Mouse (Mus musculus) hindbrain, embryonic 14.5 days (tissue): Measurements from ENCODE around the gene C1rl. TPM values are rescaled to one million over a fixed set of nuclear protein-coding genes. Genes with fewer than 3 reads are reported as not detected.
"Not testable (repeated sequence)": the region's sequence is repeated elsewhere in the genome, so short reads cannot be mapped to it uniquely, and the experiment has no call there.

ENCODE experiments used
- ATAC-seq: fragments of 200-750 bp; cut with Nextera tagmentation; 2 replicates; pipeline ENCODE4 v1.8.0; 2017; ENCODE audit warnings: moderate number of reproducible peaks, mild to moderate bottlenecking, moderate TSS enrichment, moderate library complexity; ENCODE audit not compliant: low FRiP score
- DNase-seq: peaks from one replicate; pipeline ENCODE4 v3.0.0-alpha.2; 2015; ENCODE audit warnings: low spot score
- H3K27ac ChIP-seq: fragments of 300-500 bp; sonication (generic); 2 replicates; pipeline ENCODE4 v1.5.1; 2014; ENCODE audit warnings: mild to moderate bottlenecking, moderate library complexity
- H3K27me3 ChIP-seq: fragments of 300-500 bp; sonication (generic); 2 replicates; pipeline ENCODE4 v1.6.1; 2014; ENCODE audit warnings: mild to moderate bottlenecking, low read length, mixed read lengths; ENCODE audit not compliant: control insufficient read depth, insufficient read depth
- H3K36me3 ChIP-seq: fragments of 300-500 bp; sonication (generic); replicated peaks from 2 replicates; pipeline ENCODE4 v1.6.1; 2014; ENCODE audit not compliant: control insufficient read depth, insufficient read depth
- H3K4me1 ChIP-seq: fragments of 300-500 bp; sonication (generic); replicated peaks from 2 replicates; pipeline ENCODE4 v1.6.1; 2014; ENCODE audit warnings: antibody characterized with exemption, low read length, mixed read lengths; ENCODE audit not compliant: control insufficient read depth, insufficient read depth
- H3K4me2 ChIP-seq: fragments of 300-500 bp; sonication (generic); replicated peaks from 2 replicates; pipeline ENCODE4 v1.6.1; 2014; ENCODE audit warnings: mild to moderate bottlenecking, moderate library complexity
- H3K4me3 ChIP-seq: fragments of 300-500 bp; sonication (generic); replicated peaks from 2 replicates; pipeline ENCODE4 v1.5.1; 2014; ENCODE audit warnings: mild to moderate bottlenecking, low read length
- H3K9ac ChIP-seq: fragments of 300-500 bp; sonication (generic); 2 replicates; pipeline ENCODE4 v1.6.1; 2014
- H3K9me3 ChIP-seq: fragments of 300-500 bp; sonication (generic); 2 replicates; pipeline ENCODE4 v1.6.1; 2016; ENCODE audit warnings: low read length; ENCODE audit not compliant: control insufficient read depth
- WGBS: fragments of 180-500 bp; shearing (Covaris S2); extraction: QIAGEN DNeasy Blood & Tissue Kit; methylation state at CpG from one replicate; pipeline ENCODE4 v1.1.7; 2014; 5-methylcytosine and 5-hydroxymethylcytosine counted together
- polyA plus RNA-seq: library from polyadenylated mRNA; unstranded; fragments of >200 nt; fragmentation: Nextera tagmentation; extraction: Ambion mirVana; gene quantifications from 2 replicates; pipeline ENCODE4 v1.2.1, GENCODE M21; 2014

Gene C1rl
- polyA plus RNA-seq, 1 experiment from 2014 or later = 0.31 TPM

DNA sequence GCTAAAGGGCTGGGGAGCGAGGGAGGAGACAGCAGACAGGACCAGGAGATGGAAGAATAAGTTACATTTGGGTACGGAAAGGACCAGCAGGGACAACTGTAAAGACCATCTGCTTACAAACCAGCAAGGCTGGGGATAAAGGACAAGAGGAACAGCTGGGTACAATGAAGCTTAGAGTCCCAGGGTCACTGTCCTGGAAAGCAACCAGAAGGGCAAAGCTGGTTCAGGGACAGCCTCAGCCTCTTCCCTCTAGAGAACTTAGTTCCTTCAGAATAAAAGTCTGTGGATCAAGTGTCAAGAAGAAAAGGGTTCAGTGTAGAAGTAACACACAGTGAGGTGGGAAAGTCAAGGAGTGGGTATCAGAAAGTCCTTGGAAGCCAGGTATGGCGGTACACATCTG, 21.8 kb upstream of the C1rl start:
- Histone ChIP-seq H3K4me2 (no peak overlapping the region), H3K9me3 (no peaks in the 10 kb centered on the region), H3K4me1 (no peaks in the 10 kb centered on the region), H3K27me3 (no peaks in the 10 kb centered on the region), H3K9ac (no peak overlapping the region), H3K36me3 (no peaks in the 10 kb centered on the region), H3K4me3 (no peak overlapping the region), H3K27ac (no peak overlapping the region)
- ATAC-seq (no peak), DNase-seq (no peak)
- 92% methylated on average over 3 of the region's 3 CpGs for WGBS

DNA sequence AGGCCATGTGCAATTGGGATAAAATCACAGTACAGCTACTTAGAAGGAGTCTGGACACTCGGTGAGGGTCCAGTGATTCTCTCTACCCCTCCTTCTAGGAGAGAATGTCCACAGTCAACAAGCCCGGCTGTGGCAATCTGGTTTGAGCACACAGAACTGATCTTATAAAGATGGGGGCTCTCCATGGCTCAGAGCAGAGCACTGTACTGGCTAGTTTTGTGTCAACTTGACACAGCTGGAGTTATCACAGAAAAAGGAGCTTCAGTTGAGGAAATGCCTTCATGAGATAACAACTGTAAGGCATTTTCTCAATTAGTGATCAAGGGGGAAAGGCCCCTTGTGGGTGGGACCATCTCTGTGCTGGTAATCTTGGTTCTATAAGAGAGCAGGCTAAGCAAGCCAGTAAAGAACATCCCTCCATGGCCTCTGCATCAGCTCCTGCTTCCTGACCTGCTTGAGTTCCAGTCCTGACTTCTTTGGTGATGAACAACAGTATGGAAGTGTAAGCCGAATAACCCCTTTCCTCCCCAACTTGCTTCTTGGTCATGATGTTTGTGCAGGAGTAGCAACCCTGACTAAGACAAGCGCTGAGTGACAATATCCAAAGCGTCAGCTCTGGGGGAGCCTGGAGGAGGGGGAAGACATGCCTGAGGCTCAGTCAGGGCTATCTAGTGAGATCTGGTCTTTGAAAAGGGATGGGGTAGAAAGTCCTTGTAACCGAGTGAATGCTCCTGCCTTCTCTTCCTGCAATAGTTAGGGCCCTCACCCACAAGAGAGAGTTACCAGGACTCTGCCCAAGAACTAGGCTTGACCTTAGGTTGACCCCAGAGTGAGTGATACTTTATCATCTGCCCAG, 20.9 kb upstream of the C1rl start:
- H3K27ac ChIP-seq, H3K4me1 ChIP-seq, H3K27me3 ChIP-seq, H3K9ac ChIP-seq, DNase-seq, H3K36me3 ChIP-seq, ATAC-seq, H3K4me3 ChIP-seq, H3K9me3 ChIP-seq, H3K4me2 ChIP-seq: not testable (repeated sequence)
- WGBS = 86% methylated on average over 6 of the region's 6 CpGs

DNA sequence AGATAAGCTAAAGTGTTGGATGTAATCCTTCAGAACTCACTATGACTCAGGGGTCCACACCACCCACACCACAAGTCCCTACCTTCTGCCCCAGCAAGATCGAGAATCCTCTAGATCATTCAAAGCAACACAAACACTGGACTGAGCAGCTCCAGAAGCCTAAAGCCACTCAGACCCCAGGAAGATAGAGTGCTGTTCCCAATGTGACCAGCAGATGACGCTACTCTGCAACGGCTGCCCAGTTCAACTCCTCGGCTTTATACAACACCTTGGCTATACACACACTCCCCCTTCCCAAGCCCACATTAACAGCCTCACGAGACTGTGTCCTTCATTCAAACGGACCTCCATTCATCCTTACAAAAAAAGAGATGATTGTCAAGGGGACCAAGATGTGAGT, 20.1 kb upstream of the C1rl start:
- 34% methylated on average over 6 of the region's 6 CpGs for WGBS
- Histone ChIP-seq H3K4me1 (no peaks in the 10 kb centered on the region), H3K36me3 (no peaks in the 10 kb centered on the region), H3K27ac (no peak overlapping the region), H3K9ac (no peak overlapping the region), H3K4me2 (no peak overlapping the region), H3K27me3 (no peaks in the 10 kb centered on the region), H3K9me3 (no peaks in the 10 kb centered on the region), H3K4me3 (no peak overlapping the region)
- DNase-seq (no peak), ATAC-seq (no peak)

DNA sequence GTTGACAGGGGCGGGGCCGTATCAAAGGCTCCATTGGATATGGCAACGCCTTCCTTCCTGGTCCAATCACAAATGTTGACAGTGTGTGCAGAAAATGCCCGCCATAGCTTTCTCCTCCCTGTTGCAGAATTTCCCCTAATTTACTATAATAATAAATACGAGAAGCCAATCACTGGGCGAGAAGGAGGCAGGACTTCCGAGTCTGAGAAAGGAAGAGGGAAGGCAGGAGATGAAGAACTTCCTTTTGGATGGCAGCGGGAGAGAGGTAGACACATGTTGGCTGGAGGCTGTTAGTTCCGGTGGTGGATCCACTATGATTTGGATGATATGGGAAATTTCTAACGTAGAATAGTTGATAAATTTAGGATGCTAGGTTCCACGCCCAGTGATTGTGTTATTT, 18.3 kb upstream of the C1rl start:
- Histone ChIP-seq H3K9me3 (no peaks in the 10 kb centered on the region), H3K27ac (no peak overlapping the region), H3K4me1 (no peaks in the 10 kb centered on the region), H3K4me3 (no peak overlapping the region), H3K36me3 (no peaks in the 10 kb centered on the region), H3K9ac (no peak overlapping the region), H3K4me2 (no peak overlapping the region), H3K27me3 (no peaks in the 10 kb centered on the region)
- DNase-seq = no peak
- 88% methylated on average over 11 of the region's 11 CpGs for WGBS
- ATAC-seq = no peak

DNA sequence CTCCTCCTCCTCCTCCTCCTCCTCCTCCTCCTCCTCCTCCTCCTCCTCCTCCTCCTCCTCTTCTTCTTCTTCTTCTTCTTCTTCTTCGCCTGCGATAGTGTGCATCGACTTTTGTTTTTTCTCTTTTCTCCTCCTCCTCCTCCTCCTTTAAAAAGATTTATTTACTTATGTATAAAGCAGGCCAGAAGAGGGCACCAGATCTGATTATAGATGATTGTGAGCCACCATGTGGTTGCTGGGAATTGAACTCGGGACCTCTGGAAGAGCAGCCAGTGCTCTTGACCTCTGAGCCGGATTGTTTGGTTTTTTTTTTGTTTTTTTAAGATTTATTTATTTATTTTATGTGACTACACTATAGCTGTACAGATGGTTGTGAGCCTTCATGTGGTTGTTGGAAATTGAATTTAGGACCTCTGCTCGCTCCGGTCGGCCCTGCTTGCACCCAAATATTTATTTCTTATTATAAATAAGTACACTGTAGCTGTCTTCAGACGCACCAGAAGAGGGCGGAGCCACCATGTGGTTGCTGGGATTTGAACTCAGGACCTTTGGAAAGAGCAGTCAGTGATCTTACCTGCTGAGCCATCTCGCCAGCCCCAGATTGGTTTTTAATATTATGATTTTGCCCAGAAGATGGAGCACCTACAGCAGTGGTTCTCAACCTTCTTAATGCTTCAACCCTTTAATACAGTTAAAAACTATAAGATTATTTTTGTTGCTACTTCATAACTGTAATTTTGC, 17.4 kb upstream of the C1rl start:
- 90% methylated on average over 8 of the region's 11 CpGs for WGBS
- H3K4me2 ChIP-seq = not testable (repeated sequence)

DNA sequence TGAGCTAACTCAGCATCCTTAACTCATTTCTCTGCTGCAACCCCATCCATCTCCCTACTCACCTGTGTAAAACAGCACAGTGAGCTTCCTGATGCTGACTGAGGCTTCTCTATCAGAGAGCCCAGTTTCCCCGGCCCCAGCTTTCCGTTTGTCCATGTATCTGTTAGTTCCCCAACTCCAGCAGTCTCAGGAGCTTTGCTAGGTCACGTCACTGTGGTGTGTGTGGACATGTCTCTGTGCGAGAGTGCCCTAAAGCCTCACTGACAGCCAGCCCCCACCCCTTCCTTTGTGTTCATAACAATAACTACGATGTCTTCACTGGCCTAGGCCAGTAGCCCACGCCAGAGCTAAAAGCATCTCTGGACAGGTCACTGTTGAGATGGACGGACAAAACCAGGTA, 16.7 kb upstream of the C1rl start:
- H3K9ac ChIP-seq = no peak overlapping the region
- H3K9me3 ChIP-seq = no peaks in the 10 kb centered on the region
- 56% methylated on average over 7 of the region's 7 CpGs for WGBS
- no peak overlapping the region for H3K27ac ChIP-seq
- H3K4me3 ChIP-seq = no peak overlapping the region
- no peaks in the 10 kb centered on the region for H3K27me3 ChIP-seq
- no peak overlapping the region for H3K4me2 ChIP-seq
- no peaks in the 10 kb centered on the region for H3K36me3 ChIP-seq
- no peaks in the 10 kb centered on the region for H3K4me1 ChIP-seq
- DNase-seq (no peak), ATAC-seq (no peak)

More for the DNA sequence above, 17.4 kb upstream of the C1rl start:
- not testable (repeated sequence) for H3K36me3 ChIP-seq, H3K4me3 ChIP-seq, H3K27ac ChIP-seq, H3K4me1 ChIP-seq, H3K9me3 ChIP-seq, H3K9ac ChIP-seq, H3K27me3 ChIP-seq, DNase-seq, ATAC-seq

DNA sequence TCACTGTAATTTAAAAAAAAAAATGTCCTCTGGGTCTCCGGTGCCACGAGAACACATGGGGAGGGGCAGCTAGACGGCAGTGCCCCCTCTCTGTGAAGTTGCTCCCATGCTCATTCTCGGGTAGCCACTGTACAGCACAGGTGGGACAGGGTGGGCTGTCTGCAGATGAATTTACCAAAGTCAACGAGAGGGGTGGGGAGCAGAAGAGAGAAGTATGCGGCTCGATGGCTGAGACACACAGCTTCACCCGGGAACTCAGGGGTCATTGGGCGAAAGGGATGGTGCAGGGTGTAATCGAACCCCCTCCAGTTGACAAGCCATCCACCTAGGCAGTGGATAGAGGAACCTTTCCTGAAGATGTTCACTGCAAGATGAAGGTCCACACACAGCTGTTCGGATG, 16.1 kb upstream of the C1rl start:
- no peak overlapping the region for H3K4me2 ChIP-seq
- no peaks in the 10 kb centered on the region for H3K36me3 ChIP-seq
- no peak overlapping the region for H3K4me3 ChIP-seq
- H3K4me1 ChIP-seq = no peaks in the 10 kb centered on the region
- ATAC-seq (no peak), DNase-seq (no peak)
- WGBS = 84% methylated on average over 11 of the region's 11 CpGs
- no peak overlapping the region for H3K9ac ChIP-seq
- no peaks in the 10 kb centered on the region for H3K27me3 ChIP-seq
- no peak overlapping the region for H3K27ac ChIP-seq
- H3K9me3 ChIP-seq = no peaks in the 10 kb centered on the region

DNA sequence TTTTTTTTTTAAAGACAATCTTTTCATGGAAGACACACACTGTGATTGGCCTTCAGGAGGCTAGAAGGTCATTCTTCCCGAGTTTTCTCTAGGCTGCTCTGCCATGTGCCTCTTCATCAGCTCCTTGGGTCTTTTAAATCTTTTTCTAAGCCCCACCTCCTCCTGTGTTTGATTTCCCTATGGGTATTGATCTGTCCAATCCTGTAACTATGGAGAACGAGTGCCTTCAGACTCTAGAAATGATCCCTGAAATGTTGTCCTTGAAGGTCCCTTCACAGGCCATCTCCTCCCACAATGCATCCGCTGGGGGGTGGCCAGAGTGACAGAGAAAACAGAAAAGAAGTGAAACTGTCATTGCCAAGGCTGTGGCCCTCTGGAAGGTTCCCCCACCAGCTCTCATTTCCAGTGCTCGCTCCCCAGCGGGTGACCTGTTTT, 15.7 kb upstream of the C1rl start:
- Histone ChIP-seq H3K9me3 (no peaks in the 10 kb centered on the region), H3K27me3 (no peaks in the 10 kb centered on the region), H3K27ac (no peak overlapping the region), H3K4me3 (no peak overlapping the region), H3K9ac (no peak overlapping the region), H3K4me1 (no peaks in the 10 kb centered on the region), H3K4me2 (no peak overlapping the region), H3K36me3 (no peaks in the 10 kb centered on the region)
- ATAC-seq = no peak
- 70% methylated on average over 5 of the region's 5 CpGs for WGBS
- no peak for DNase-seq

DNA sequence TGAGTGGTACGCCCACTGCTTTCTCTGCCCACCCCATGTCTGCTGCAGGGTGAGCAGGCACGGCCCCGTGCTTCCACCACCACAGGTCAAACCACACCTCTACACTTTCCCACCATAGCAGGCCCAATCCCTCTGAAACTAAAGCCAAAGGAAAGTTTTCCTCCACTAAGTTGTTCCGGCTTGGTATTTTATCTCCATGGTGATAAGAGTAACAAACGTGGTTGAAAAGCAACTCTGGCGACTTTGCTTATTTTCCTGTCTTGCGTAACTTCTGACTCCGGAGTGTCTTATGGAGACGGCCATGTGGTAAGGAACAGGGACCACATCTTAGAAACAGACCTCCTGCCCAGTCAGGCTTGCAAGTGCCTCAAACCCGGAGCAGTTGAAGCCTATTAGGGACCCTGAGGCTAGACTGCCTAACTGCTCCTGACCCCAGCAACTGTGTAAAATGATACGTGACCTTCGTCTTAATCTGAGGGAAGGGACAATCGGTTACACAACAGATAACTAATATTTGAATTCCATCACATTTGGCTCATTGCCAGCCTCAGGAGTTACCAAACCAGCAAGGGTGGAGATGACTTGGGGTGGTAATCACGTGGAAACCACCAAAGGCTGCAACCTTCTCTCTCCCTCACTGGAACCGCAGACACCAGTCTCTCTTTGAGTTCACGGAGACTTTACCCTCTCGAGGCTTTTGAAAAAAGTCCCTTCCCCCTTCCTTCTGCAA, 14.8 kb upstream of the C1rl start:
- 77% methylated on average over 17 of the region's 17 CpGs for WGBS

More for the DNA sequence above, 14.8 kb upstream of the C1rl start:
- ATAC-seq (no peak), DNase-seq (no peak)
- Histone ChIP-seq H3K4me2 (no peak overlapping the region), H3K36me3 (no peaks in the 10 kb centered on the region), H3K9me3 (no peaks in the 10 kb centered on the region), H3K4me3 (no peak overlapping the region), H3K9ac (no peak overlapping the region), H3K27ac (no peak overlapping the region), H3K27me3 (no peaks in the 10 kb centered on the region), H3K4me1 (no peaks in the 10 kb centered on the region)
